Mouse (Mus musculus): ENCODE measurements around the gene Tmbim1. TPM values are rescaled to one million over a fixed set of nuclear protein-coding genes. Genes with fewer than 3 reads are reported as not detected.
A peak's percentile ranks its signal among the peaks of the same experiment; 100 is the strongest.

The Tmbim1 gene
- polyA plus RNA-seq, 1 experiment from 2014 or later, result 25.5 TPM

DNA sequence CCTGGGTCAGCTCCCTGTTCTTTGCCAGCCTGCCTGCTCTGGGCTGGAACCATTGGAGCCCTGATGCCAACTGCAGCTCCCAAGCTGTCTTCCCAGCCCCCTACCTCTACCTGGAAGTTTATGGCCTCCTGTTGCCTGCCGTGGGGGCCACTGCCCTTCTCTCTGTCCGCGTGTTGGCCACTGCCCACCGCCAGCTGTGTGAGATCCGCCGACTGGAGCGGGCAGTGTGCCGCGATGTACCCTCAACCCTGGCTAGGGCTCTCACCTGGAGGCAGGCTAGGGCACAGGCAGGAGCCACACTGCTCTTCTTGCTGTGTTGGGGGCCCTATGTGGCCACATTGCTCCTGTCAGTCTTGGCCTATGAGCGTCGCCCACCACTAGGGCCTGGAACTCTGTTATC lies 26.4 kb downstream of the Tmbim1 start:
- H3K36me3 ChIP-seq, result peaks cover 49% of the 10 kb centered on the region
- H3K27me3 ChIP-seq (ENCODE audit: insufficient read depth, poor library complexity, severe bottlenecking), result no peaks in the 10 kb centered on the region
- no peaks in the 10 kb centered on the region for H3K9me3 ChIP-seq
- no peak for DNase-seq (ENCODE audit: low spot score)
- no peak overlapping the region for H3K4me3 ChIP-seq
- WGBS, result 84% methylated on average over 11 of the region's 11 CpGs
- no peak overlapping the region for H3K27ac ChIP-seq
- H3K4me1 ChIP-seq, result peaks cover 82% of the 10 kb centered on the region

DNA sequence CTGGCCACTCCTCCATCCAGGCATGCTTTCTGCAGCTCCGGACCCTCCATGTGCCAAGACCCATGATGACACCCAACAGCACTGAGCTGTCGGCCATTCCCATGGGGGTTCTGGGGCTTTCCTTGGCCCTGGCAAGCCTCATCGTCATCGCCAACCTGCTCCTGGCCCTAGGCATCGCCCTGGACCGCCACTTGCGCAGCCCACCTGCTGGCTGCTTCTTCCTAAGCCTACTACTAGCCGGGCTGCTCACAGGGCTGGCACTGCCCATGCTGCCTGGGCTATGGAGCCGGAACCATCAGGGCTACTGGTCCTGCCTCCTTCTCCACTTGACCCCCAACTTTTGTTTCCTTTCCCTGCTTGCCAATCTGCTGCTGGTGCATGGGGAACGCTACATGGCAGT lies 26.9 kb downstream of the Tmbim1 start, which contains the start of gene Gpbar1:
TSS of gene Gpbar1 (plus strand) at position 13 of the 400 bp plus-strand sequence.
- DNase-seq (ENCODE audit: low spot score), result no peak
- Histone ChIP-seq H3K4me3 (no peak within 1 kb of the TSS), H3K9me3 (no peaks in the 10 kb centered on the region), H3K4me1 (peaks cover 82% of the 10 kb centered on the region), H3K27ac (no peak within 1 kb of the TSS), H3K27me3 (ENCODE audit: insufficient read depth, poor library complexity, severe bottlenecking) (no peaks in the 10 kb centered on the region), H3K36me3 (peaks cover 49% of the 10 kb centered on the region)
- WGBS, result 89% methylated on average over 10 of the region's 10 CpGs

DNA sequence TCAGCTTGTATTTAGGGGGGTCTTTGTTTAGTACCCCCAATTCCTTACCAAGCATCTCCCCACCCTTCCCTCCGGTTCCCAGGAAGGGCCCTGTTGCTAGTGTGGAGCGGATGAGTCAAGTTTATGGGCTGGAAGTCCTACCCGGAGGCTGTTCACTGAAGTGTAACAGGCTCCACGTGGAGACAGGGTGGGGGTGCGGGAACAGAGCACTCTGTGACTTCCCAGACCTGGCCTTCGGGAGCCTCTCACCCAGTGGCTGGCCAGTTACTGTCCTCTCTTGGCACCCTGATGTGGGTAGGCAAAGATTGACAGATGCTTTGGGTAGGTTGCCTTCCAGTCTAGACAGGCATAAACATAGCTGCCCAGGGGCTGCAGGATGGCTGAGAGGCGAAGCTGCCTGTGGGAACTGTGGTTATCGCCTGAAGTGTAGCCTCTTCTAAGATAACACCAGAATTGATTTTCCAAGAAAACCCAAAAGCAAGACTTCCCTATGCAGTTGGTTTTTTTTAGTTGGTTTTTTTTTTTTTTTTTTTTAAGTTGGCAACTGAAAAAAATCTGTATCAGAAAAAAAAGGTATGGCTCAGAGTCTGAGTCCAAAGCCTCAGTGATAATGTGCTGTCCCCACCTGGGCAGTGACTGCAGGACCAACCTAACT lies 27.4 kb downstream of the Tmbim1 start:
- 49% methylated on average over 8 of the region's 8 CpGs for WGBS
- Histone ChIP-seq H3K27ac (no peak overlapping the region), H3K4me3 (no peak overlapping the region), H3K27me3 (ENCODE audit: insufficient read depth, poor library complexity, severe bottlenecking) (no peaks in the 10 kb centered on the region), H3K36me3 (peaks cover 46% of the 10 kb centered on the region), H3K9me3 (no peaks in the 10 kb centered on the region), H3K4me1 (peaks cover 83% of the 10 kb centered on the region)
- DNase-seq (ENCODE audit: low spot score), result no peak

DNA sequence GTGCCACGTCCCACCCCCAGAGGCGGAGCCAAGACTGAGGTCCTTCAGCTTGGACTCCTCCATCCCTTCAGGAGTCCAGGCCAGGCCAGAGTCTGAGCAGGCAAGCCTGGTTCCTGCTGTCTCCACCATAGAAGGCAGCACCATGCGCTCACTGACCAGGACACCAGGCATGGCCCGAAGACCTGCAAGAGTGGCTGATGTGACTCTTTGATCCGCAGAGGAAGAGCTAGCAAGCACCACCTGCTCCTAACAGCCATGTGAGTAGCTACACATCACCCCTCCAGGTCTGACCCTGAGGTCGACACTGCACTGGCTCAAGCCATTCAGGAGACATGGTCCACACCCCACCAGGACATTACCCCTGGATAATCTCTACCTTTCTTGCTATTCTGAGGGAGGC lies 28.4 kb downstream of the Tmbim1 start:
- Histone ChIP-seq H3K4me3 (no peak overlapping the region), H3K9me3 (no peaks in the 10 kb centered on the region), H3K27ac (peak overlapping the region; percentile 23; the same call in 1 of the 2 replicates), H3K4me1 (peaks cover 79% of the 10 kb centered on the region), H3K36me3 (peaks cover 36% of the 10 kb centered on the region), H3K27me3 (ENCODE audit: insufficient read depth, poor library complexity, severe bottlenecking) (no peaks in the 10 kb centered on the region)
- DNase-seq (ENCODE audit: low spot score), result no peak
- 65% methylated on average over 6 of the region's 6 CpGs for WGBS

DNA sequence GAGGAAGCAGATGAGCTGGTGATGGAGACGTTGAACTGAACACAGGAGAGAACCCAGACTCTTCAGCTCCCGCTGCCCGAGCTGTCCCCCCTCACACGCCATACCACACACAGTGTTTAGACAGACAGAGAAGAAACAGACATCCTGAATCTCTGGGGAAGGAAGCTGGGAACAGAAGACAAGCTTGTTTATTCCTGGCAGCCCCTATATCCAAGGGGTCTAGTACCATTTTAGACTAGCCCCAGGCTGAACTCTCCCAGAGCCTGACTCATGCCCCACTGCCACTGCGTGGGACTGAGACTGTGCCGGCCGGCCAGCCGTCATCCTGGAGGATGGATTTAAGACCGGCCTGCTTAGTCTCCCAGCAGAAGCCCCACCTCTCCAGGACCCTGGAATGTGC lies 30.4 kb downstream of the Tmbim1 start:
- no peaks in the 10 kb centered on the region for H3K27me3 ChIP-seq (ENCODE audit: insufficient read depth, poor library complexity, severe bottlenecking)
- DNase-seq (ENCODE audit: low spot score), result no peak
- no peaks in the 10 kb centered on the region for H3K9me3 ChIP-seq
- 0 out of 2 replicates have a peak overlapping the region, but pooled peaks have one; percentile 39 for H3K27ac ChIP-seq
- no peak overlapping the region for H3K4me3 ChIP-seq
- WGBS, result 17% methylated on average over 9 of the region's 9 CpGs
- H3K36me3 ChIP-seq, result peaks cover 16% of the 10 kb centered on the region
- H3K4me1 ChIP-seq, result peaks cover 69% of the 10 kb centered on the region

DNA sequence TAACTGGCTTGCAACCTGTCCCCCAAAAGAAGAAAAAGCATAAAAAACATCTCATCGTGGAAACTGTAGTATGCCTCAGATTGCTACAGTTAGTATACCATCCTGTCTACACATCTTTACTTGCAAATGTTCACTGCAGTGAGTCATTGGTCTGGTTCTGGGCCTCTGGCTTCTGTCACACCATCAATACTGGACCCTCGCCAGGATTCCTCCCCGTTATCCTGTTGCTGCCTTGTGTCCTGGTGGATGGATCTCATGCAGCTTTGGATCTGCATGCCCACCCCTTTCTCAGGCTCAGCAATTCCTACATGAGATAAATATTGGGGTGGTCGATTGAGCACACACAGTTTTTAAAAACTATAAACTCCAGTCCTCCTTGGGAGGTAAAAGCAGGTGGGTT lies 33.8 kb downstream of the Tmbim1 start:
- Histone ChIP-seq H3K9me3 (no peaks in the 10 kb centered on the region), H3K4me1 (peaks cover 40% of the 10 kb centered on the region), H3K27me3 (ENCODE audit: insufficient read depth, poor library complexity, severe bottlenecking) (no peaks in the 10 kb centered on the region), H3K27ac (no peak overlapping the region), H3K4me3 (no peak overlapping the region), H3K36me3 (peaks cover 25% of the 10 kb centered on the region)
- DNase-seq (ENCODE audit: low spot score), result no peak
- 36% methylated on average over 4 of the region's 4 CpGs for WGBS

DNA sequence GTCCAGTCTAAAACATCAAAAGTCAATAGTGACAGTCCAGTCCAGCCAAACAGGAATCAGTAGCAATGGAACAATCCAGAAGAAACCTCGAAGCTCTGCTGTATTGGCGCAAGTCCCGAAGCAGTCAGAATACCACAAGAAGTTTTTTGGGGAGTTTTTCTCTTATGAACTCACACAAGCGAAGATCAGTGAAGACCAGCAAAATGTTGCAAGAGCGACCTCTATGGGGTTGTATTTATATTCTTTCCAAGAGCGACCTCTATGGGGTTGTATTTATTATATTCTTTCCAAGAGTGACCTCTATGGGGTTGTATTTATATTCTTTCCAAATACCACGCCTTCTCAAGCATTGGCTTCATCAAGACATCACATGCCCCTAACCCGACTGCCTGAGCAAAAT lies 36.7 kb downstream of the Tmbim1 start:
- Histone ChIP-seq H3K27me3 (ENCODE audit: insufficient read depth, poor library complexity, severe bottlenecking) (no peaks in the 10 kb centered on the region), H3K9me3 (no peaks in the 10 kb centered on the region), H3K4me3 (no peak overlapping the region), H3K27ac (no peak overlapping the region), H3K36me3 (peaks cover 54% of the 10 kb centered on the region), H3K4me1 (peaks cover 11% of the 10 kb centered on the region)
- WGBS, result 86% methylated on average over 8 of the region's 8 CpGs
- DNase-seq (ENCODE audit: low spot score), result no peak

DNA sequence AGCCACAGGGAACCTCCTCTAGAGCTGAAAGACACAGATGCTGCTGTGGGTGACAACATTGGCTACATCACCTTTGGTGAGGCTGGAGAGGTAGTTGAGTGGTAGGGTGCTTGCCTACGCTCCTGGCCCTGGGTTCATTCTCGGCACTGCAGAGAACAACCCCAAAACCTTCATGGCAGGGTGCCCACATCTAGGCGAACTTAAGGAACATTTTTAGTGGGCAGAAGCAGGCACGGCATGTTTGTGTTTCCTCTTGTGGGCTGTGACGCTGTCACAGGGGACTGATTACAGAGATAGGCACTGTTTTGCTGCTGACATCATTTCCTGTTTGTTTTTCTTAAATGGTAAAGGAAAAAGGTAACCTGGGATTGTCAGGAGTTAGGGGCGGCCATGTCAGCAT lies 42.9 kb downstream of the Tmbim1 start:
- 75% methylated on average over 6 of the region's 6 CpGs for WGBS
- Histone ChIP-seq H3K4me1 (0 out of 2 replicates have a peak, but pooled peaks cover 3% of the 10 kb centered on the region), H3K36me3 (peaks cover 93% of the 10 kb centered on the region), H3K4me3 (no peak overlapping the region), H3K9me3 (no peaks in the 10 kb centered on the region), H3K27me3 (ENCODE audit: insufficient read depth, poor library complexity, severe bottlenecking) (no peaks in the 10 kb centered on the region), H3K27ac (no peak overlapping the region)
- no peak for DNase-seq (ENCODE audit: low spot score)

DNA sequence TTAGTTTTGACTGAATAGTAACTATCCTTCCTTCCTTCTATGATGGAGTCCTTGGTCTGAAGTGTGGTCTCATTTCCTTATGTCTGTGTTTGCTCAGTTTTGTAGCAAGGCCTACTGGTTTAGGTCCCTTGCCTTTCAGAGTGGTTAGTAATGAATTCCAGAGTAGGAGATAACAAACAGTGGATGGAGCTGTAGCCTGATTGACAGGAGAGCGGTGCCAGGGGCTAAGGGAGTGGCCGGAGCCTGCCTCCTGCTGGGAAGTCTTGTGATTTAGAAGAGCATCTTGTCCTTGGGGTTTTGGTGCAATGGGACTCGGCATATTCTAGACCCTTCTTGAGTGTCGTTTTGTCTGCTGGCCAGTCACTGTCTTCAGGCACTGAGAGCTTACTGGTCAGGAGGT lies 48.6 kb downstream of the Tmbim1 start:
- WGBS, result 47% methylated on average over 4 of the region's 4 CpGs
- Histone ChIP-seq H3K27ac (no peak overlapping the region), H3K27me3 (ENCODE audit: insufficient read depth, poor library complexity, severe bottlenecking) (no peaks in the 10 kb centered on the region), H3K4me3 (no peak overlapping the region), H3K36me3 (peaks cover 91% of the 10 kb centered on the region), H3K4me1 (peaks cover 15% of the 10 kb centered on the region; the same call in 1 of the 2 replicates), H3K9me3 (no peaks in the 10 kb centered on the region)
- no peak for DNase-seq (ENCODE audit: low spot score)

DNA sequence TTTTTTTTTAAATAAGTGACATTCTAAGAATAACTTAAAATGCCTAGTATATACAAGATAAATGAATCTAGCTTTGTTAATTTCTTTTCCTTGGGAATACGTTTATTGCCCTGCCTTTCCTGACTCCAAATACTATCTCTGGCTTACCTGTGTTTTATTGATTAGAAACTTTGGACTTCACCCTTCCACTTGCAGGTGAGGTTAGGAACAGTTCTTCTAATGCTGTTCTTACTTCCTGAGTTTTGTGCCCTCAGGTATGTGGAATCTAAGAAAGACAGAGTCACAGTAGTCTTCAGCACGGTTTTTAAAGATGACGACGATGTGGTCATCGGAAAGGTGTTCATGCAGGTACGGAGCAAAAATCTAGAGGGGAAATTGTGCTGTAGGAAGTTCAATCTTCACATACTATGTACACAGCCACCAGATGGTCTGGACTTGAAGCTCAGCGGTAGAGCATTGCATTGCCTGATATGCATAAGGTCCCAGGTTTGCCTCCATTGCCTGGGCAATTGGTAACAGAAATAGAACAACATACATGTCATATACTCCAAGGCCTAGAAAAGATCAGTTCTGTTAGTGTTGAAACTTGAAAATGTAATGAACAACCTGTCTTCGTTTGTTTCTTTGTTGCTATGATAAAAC lies 49.6 kb downstream of the Tmbim1 start:
- no peak overlapping the region for H3K4me3 ChIP-seq
- WGBS, result 91% methylated on average over 8 of the region's 8 CpGs
- H3K9me3 ChIP-seq, result no peaks in the 10 kb centered on the region
- no peak for DNase-seq (ENCODE audit: low spot score)
- H3K27me3 ChIP-seq (ENCODE audit: insufficient read depth, poor library complexity, severe bottlenecking), result no peaks in the 10 kb centered on the region
- no peak overlapping the region for H3K27ac ChIP-seq
- peaks cover 93% of the 10 kb centered on the region for H3K36me3 ChIP-seq
- H3K4me1 ChIP-seq, result peaks cover 15% of the 10 kb centered on the region; the same call in 1 of the 2 replicates

DNA sequence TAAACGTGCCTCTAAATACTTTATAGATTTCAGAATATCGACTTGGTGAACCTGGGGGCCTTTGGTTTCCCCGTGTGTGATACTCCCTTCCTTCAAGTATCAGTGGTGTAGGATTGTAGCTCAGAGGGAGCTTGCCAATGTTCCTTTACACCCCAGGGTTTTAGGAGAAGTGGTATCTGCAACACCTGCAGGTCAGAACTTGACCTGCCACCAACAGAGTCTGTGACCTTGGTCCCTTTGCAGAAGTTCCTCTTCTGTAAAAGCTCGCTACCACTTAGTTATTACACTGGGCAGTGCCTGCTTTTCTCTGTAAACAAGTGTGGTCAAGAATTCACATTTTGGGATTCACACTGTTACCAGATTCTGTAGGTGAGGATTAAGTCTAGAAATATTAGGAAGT lies 55.3 kb downstream of the Tmbim1 start:
- Histone ChIP-seq H3K4me1 (peaks cover 19% of the 10 kb centered on the region), H3K9me3 (no peaks in the 10 kb centered on the region), H3K27ac (no peak overlapping the region), H3K36me3 (peaks cover 83% of the 10 kb centered on the region), H3K4me3 (no peak overlapping the region), H3K27me3 (ENCODE audit: insufficient read depth, poor library complexity, severe bottlenecking) (no peaks in the 10 kb centered on the region)
- no peak for DNase-seq (ENCODE audit: low spot score)
- WGBS, result 87% methylated on average over 4 of the region's 4 CpGs

DNA sequence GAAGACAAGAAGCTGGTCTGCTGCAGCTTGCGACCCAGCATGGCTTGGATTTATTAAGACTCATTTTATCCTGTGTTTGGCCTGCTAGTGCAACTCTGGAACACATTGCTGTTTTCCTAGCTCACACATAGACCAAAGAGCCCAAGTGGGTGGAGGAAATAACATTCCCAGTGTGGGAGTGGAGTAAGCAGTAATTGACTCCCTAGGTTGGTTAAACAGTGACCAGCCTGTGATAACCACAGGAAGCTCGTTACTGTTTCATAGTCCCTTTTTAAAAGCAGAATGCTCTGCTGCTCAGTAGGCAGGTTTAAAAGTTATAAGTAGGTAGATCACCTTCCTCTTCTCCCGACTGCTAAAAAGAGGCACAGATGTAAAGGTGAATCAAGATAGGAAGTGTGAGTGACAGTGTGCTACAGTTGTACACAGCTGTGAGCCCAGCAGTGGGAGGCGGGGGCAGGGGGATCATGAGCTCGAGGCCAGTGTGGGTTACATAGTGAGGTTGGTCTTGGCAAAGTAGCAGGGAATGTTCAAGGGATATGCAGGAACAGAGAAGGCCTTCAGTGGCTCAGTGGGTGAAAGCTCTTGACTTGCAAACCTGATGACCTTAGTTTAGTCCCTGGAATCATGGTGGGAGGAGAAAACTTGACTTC lies 56.0 kb downstream of the Tmbim1 start:
- no peak for DNase-seq (ENCODE audit: low spot score)
- 76% methylated on average over 5 of the region's 5 CpGs for WGBS
- Histone ChIP-seq H3K27ac (peak overlapping the region; percentile 26), H3K4me3 (no peak overlapping the region), H3K36me3 (peaks cover 76% of the 10 kb centered on the region), H3K9me3 (no peaks in the 10 kb centered on the region), H3K27me3 (ENCODE audit: insufficient read depth, poor library complexity, severe bottlenecking) (no peaks in the 10 kb centered on the region), H3K4me1 (peaks cover 25% of the 10 kb centered on the region)

DNA sequence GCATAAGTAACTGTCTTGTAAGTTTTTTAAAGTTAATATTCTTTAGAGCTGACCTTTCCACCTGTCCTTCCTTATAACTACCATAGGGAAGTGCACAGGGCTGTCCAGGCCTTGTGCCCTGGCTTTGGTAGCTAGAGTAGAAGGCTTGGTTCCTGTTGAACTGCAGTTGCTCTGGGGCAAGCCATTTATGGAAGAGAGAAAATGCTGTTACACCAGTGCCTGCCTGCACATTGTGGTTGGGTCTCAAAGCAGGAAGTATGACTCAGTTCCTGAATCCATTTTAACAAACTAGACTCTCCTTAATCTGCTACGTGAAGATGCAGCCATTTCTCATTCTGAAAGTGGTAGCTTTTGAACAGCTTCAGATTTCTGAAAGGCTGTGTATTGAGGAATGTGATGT lies 56.6 kb downstream of the Tmbim1 start:
- H3K27ac ChIP-seq, result peak overlapping the region; percentile 26
- no peaks in the 10 kb centered on the region for H3K9me3 ChIP-seq
- peaks cover 32% of the 10 kb centered on the region for H3K4me1 ChIP-seq
- no peak overlapping the region; the same call in 1 of the 2 replicates for H3K4me3 ChIP-seq
- peaks cover 70% of the 10 kb centered on the region for H3K36me3 ChIP-seq
- H3K27me3 ChIP-seq (ENCODE audit: insufficient read depth, poor library complexity, severe bottlenecking), result no peaks in the 10 kb centered on the region
- DNase-seq (ENCODE audit: low spot score), result no peak
- WGBS, result 52% methylated on average over 1 of the region's 1 CpGs
